Mouse (Mus musculus) bone marrow, adult 2 months (tissue): ENCODE measurements around the gene Tmprss9. TPM values are rescaled to one million over a fixed set of nuclear protein-coding genes. Genes with fewer than 3 reads are reported as not detected.

Experiments used
- H3K27ac ChIP-seq: fragments of 200-500 bp; 2 replicates; pipeline ENCODE4 v1.5.1; 2012; ENCODE audit warnings: low read depth, mild to moderate bottlenecking, control low read depth, inconsistent platforms, low read length; ENCODE audit not compliant: control insufficient read depth, poor library complexity, insufficient read depth
- H3K4me1 ChIP-seq: fragments of 200-500 bp; 2 replicates; pipeline ENCODE4 v1.6.1; 2011; ENCODE audit warnings: low read length; ENCODE audit not compliant: control insufficient read depth, insufficient read depth
- H3K4me3 ChIP-seq: fragments of 200-500 bp; replicated peaks from 2 replicates; pipeline ENCODE3; 2011; ENCODE audit warnings: mild to moderate bottlenecking, low read depth, low read length, control low read depth; ENCODE audit not compliant: control insufficient read depth
- CTCF ChIP-seq: fragments of 200-500 bp; IDR thresholded peaks from 2 replicates; pipeline ENCODE4 v1.5.1; 2011; ENCODE audit warnings: low read length, control low read depth; ENCODE audit not compliant: control insufficient read depth, insufficient read depth
- POLR2A ChIP-seq: fragments of 200-500 bp; IDR thresholded peaks from 2 replicates; pipeline ENCODE4 v1.6.1; 2011; ENCODE audit warnings: low read depth, mild to moderate bottlenecking, control low read depth, low read length, borderline replicate concordance; ENCODE audit not compliant: control insufficient read depth
- WGBS: fragments of 180-500 bp; shearing (Covaris S2); methylation state at CpG from one replicate; pipeline ENCODE4 v1.1.7; 2018; 5-methylcytosine and 5-hydroxymethylcytosine counted together
- polyA plus RNA-seq: library from polyadenylated mRNA; stranded (reverse); fragments of >200 nt; gene quantifications from 2 replicates; pipeline ENCODE4 v1.2.4, GENCODE M21; 2011; ENCODE audit warnings: low replicate concordance; ENCODE audit not compliant: missing spikeins, insufficient read depth, insufficient read length

The Tmprss9 gene
- polyA plus RNA-seq, 1 experiment, result not detected

DNA sequence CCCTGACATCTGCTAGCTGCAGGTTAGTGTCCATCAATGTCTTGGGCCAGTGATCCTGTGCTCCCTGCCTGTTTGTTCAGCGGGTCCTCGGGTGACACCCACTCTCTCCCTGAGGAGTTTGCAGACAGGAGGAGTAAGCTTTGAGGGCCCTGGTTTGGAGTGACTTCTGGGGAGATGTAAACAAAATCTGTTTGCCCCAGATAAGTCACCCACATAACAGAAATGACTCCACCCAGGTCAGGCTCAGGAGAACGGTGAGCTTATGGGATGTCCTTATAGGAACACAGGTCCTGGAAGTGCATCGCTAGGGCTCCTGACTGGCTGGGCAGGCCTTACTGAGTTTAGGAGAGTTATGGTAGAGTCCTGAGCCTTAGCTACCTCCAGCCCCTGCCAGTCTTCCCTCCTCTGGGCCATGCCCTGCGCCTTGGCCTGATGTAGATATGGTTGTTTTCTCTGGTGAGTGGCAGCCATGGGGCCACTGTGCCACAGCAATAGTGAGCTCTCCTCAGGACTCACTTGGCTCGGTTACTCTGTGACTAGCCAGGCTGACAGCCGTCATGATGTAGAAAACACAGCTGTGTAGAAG, 13.2 kb upstream of the Tmprss9 start:
- TF ChIP-seq CTCF (no peak), POLR2A (peak; percentile 48; the same call in 1 of the 2 replicates)
- 62% methylated on average over 7 of the region's 7 CpGs for WGBS
- Histone ChIP-seq H3K27ac (peak overlapping the region; percentile 97), H3K4me1 (peaks cover 6% of the 10 kb centered on the region), H3K4me3 (peak overlapping the region; percentile 64)

DNA sequence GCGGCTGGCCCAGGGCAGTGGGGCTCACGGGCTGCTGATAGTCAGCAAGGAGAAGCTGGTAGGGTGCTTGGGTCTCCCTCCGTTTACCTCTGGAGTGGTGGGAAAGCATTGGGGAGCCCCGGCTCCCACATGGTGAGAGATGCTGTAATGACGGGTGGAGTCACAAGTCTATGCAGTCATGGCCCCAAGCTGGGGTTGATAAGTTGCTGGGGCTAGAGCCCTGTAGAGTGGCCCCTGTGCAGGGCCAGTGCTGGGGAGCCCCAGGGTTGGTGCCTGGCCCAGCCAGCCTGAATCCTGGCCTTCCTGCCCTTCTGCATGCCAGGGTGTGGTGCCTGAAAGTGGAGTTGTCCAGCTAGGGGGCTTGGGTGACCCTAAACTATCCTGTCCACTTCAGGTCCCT, 9.3 kb upstream of the Tmprss9 start:
- peaks cover 4% of the 10 kb centered on the region; the same call in 1 of the 2 replicates for H3K4me1 ChIP-seq
- H3K4me3 ChIP-seq, result no peak overlapping the region
- peak overlapping the region; percentile 34; the same call in 1 of the 2 replicates for H3K27ac ChIP-seq
- TF ChIP-seq CTCF (no peak), POLR2A (no peak)
- WGBS, result 91% methylated on average over 5 of the region's 5 CpGs

DNA sequence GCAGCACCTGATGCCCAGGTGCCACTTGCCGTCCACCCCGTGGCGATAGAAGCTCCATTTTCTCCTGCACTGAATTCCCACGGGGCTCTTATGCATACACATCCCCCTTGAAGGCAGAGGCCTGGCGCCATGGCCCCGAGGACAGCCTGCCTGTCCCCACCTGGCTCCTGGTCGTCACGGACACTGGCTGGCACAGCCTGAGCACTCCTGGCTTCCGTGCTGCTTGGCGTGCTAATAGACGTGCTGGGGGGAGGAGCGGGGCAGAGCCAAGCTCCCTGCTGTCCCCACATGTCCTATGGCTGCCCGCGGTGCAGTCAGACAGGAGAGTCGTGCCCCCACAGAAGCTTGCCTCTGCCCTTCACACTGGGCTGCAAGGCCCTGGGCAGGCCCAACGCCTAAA, 7.2 kb upstream of the Tmprss9 start:
- H3K4me3 ChIP-seq, result no peak overlapping the region
- no peak overlapping the region for H3K27ac ChIP-seq
- 94% methylated on average over 16 of the region's 16 CpGs for WGBS
- TF ChIP-seq CTCF (no peak), POLR2A (no peak; the same call in 1 of the 2 replicates)
- no peaks in the 10 kb centered on the region for H3K4me1 ChIP-seq

DNA sequence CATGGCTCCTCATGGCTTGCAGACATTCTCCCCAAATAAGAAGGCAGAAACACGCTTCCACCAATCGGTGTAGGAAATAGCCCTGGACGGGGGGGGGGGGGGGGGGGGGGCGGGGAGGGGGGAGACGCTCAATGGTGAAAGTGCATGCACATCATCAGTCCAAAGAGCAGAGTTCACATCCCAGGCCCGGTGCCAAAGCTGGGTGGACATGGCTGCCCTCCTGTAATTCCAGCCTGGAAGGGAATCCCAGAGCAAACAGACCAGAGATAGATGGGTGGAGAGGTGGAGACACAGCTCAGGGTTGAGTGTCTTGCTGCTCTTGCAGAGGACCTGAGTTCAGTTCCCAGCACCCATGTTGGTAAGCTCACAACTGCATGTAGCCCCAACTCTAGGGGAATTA, 655 bp upstream of the Tmprss9 start:
- Histone ChIP-seq H3K4me3 (no peak overlapping the region), H3K27ac (no peak overlapping the region), H3K4me1 (no peaks in the 10 kb centered on the region)
- TF ChIP-seq POLR2A (no peak), CTCF (no peak)
- WGBS, result 50% methylated on average over 6 of the region's 6 CpGs

- H3K4me3 ChIP-seq, result no peak overlapping the region
- WGBS, result 89% methylated on average over 9 of the region's 9 CpGs
- TF ChIP-seq POLR2A (no peak), CTCF (no peak)
- H3K27ac ChIP-seq, result no peak overlapping the region
- no peaks in the 10 kb centered on the region; the same call in 1 of the 2 replicates for H3K4me1 ChIP-seq
Observed at GRCm38 (mm10) chr10:80874035-80874434, 2.4 kb downstream of the Tmprss9 start.

DNA sequence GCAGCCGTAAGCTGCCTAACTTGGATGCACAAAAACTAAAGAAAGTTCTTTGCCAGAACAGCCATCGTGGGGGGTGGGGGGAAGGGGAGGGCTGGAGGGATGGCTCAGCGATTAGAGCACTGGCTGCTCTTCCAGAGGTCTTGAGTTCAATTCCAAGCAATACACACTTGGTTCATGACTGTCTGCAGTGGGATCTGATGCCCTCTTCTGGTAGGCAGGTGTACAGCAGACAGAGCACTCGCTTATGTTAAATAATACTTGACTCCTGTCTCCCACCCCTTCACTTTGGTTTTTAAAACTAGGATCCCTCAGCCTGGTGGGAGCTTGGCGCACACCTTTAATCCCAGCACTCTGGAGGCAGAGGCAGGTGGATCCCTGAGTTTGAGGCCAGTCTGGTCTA, 4.4 kb downstream of the Tmprss9 start:
- Histone ChIP-seq H3K4me3 (no peak overlapping the region), H3K27ac (no peak overlapping the region), H3K4me1 (peaks cover 2% of the 10 kb centered on the region; the same call in 1 of the 2 replicates)
- WGBS, result 26% methylated on average over 5 of the region's 5 CpGs
- TF ChIP-seq CTCF (peak; percentile 77), POLR2A (no peak)

DNA sequence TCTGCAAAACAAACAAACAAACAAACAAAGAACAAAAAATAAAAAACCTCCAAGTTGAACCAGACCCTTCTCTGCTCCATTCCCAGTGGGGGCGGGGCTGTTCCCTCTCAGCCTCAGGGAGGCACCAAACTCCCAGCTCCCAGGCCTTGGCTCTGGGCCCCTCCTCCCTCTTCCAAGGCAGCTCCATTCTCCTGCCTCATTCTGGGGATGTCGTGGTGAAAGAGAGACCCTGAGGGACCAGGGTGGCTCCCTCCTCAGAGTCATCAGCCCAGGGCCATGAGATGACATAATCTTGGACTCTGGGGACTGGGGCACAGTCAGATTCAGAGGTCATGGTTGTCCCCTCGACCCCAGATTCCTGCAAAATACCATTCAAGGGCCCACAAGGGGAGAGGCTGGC, 4.9 kb downstream of the Tmprss9 start:
- WGBS, result 63% methylated on average over 3 of the region's 3 CpGs
- no peak overlapping the region for H3K4me3 ChIP-seq
- TF ChIP-seq POLR2A, result no peak
- no peak for TF ChIP-seq CTCF
- peaks cover 2% of the 10 kb centered on the region; the same call in 1 of the 2 replicates for H3K4me1 ChIP-seq
- no peak overlapping the region for H3K27ac ChIP-seq

GRCm38 (mm10) chr10:80880131-80880641, 8.5 kb downstream of the Tmprss9 start:
- TF ChIP-seq POLR2A (no peak), CTCF (peak; percentile 98)
- WGBS, result 6% methylated on average over 5 of the region's 5 CpGs
- peaks cover 2% of the 10 kb centered on the region; the same call in 1 of the 2 replicates for H3K4me1 ChIP-seq
- no peak overlapping the region for H3K4me3 ChIP-seq
- no peak overlapping the region; the same call in 1 of the 2 replicates for H3K27ac ChIP-seq

DNA sequence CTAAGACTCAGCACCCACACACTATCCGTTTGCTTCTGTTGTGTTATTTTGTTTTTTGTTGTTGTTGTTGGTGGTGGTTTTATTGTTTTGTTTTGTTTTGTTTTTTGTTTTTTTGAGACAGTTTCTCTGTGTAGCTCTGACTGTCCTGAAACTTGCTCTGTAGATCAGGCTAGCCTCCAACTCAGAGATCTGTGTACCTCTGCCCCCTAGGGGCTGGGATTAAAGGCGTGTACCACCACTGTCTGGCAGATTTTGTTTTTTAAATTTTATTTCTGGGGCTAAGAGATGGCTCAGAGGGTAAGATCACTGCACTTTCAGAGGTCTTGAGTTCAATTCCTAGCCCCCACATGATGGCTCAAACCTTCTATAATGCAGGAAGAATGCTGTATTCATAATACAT, 9.3 kb downstream of the Tmprss9 start:
- WGBS, result 79% methylated on average over 2 of the region's 2 CpGs
- TF ChIP-seq POLR2A (no peak), CTCF (no peak)
- Histone ChIP-seq H3K4me1 (peaks cover 2% of the 10 kb centered on the region; the same call in 1 of the 2 replicates), H3K27ac (no peak overlapping the region), H3K4me3 (no peak overlapping the region)
